Mouse (Mus musculus) layer of hippocampus, postnatal 25 days (tissue): ENCODE measurements around the gene Mmp25. TPM values are rescaled to one million over a fixed set of nuclear protein-coding genes. Genes with fewer than 3 reads are reported as not detected.
"Not testable (repeated sequence)": the region's sequence is repeated elsewhere in the genome, so short reads cannot be mapped to it uniquely, and the experiment has no call there.

Experiments
- DNase-seq, 2 experiments: peaks; one replicate each; pipeline ENCODE4 v3.0.0; 2022; ENCODE audit warnings: mixed read lengths in 2 of 2, low spot score in 1 of 2; ENCODE audit errors: extremely low spot score in 1 of 2
- total RNA-seq, 2 experiments: library from RNA; stranded (reverse); gene quantifications; 2 replicates each; pipeline ENCODE4 v1.2.3; 2021

The Mmp25 gene
- total RNA-seq, 2 experiments from 2014 or later = 0.19 to 0.22 TPM

DNA sequence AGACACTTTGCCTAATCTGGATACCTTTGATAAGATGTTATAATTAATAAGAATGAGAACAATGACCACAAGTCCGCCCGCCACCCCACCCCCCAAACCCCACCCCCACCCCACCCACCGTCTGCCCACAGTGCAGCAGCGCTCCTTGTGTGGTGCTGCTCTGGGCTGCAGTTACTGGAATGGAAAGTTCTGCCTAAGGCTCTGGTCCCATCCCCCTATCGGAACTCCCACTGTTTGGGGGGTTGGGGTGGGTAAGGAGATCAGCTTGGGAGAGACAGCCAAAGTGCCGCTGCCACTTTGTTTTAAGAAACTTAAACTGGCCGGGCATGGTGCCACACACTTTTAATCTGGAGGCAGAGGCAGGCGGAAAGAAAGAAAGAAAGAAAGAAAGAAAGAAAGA, 42.0 kb downstream of the Mmp25 start:
- DNase-seq = no peak

DNA sequence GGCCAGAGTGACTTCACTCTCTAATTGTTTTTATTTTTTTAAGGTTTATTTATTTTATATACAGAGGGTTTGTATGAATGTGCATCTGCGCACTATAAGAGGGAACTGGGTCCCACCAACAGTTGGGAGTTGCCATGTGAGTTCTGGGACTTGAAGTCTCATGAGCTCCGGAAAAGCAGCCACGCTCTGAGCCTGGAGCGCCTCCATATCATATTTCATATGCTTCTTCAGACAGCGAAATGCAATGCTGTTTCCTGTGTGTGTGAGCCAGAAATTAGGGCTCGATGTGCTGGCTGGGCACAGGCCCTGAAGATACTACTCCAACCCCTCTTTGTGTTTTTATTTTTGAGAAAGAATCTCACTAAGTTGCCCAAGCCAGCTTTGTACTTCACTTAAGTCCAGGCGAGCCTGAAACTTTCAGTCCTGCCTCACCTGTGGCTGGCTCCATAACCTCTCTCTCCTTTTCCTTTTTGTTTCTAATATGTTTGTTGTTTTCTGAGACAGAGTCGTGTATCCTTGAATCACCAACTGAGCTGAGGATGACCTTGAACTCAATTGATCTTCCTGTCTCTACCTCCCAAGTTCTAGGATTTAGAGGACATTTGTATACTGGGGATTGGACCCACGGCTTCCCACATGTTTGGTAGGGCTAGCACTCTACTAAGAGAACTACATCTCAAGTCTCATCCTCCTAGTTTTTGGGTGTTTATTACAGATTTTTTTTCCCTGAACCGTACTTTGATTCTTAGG, 43.1 kb downstream of the Mmp25 start:
- DNase-seq = no peak

DNA sequence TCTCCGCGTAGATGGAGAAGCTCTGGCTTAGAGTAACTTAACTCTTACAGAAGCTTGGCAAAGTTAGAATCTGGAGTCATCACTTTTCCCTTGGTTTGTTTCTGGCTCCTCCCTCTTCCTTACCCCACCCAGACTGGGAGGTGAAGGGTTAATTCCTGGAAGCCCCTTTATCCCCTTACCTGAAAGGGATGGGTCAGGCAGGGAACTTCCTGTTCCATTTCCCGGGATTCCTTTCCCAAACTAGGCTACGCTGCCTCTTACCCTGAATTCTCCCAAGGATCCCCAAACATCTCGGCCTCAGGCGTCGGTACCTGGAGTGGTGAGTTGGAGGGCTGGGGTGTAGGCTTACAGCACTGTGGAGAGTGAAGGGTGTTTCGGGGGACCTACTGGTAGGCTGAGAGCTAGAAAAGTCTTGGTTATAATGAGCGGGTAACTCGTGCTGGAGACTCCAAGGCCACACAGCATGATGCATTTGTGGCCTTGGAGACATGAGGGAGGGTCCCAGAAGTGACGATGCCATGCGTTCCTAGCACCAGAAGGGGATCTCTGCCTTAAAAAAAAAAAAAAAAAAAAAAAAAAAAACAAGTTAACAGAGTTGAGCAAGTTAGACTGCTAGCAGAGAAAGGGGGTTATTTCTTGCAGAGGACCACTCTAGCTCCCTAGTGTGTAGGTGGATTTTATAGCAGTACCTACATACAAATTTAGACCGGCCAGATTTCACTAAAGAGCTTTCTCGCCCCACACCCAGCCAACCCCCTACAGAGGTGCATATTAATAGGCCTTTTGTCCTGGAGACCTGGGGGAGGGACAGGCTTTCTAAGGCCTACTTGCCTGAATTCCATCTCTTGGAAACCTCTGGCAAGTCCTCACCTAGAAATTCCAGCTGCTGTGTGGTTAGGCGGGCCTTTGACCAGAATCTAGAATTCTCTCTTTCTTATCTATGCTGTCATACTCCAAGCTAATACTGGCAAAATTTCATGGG, 44.1 kb downstream of the Mmp25 start, which contains the start of gene Zscan10:
Zscan10 (plus strand) TSS at position 216 of the 982 bp plus-strand sequence.
- DNase-seq = no peak

DNA sequence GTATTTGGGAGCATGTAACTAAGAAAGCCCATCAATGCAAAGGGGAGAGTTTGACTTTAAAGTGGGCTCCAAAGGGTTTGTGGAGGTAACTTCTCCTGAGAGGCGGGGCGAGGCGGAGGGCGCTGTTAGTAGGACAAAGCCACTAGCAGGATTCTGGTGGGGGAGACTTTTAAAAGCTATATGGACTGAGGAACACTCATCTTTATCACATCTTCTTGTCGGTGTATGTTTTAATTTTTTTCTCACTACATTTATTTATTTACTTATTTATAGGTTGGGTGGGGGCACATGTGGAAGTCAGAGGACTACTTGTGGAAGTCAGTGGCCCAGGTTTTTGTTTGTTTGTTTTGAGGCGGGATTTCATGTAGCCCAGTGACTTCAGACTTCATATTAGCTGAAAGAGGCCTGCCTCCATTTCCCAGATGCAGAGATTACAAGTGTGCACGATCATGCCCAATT, 45.4 kb downstream of the Mmp25 start:
- DNase-seq = no peak

DNA sequence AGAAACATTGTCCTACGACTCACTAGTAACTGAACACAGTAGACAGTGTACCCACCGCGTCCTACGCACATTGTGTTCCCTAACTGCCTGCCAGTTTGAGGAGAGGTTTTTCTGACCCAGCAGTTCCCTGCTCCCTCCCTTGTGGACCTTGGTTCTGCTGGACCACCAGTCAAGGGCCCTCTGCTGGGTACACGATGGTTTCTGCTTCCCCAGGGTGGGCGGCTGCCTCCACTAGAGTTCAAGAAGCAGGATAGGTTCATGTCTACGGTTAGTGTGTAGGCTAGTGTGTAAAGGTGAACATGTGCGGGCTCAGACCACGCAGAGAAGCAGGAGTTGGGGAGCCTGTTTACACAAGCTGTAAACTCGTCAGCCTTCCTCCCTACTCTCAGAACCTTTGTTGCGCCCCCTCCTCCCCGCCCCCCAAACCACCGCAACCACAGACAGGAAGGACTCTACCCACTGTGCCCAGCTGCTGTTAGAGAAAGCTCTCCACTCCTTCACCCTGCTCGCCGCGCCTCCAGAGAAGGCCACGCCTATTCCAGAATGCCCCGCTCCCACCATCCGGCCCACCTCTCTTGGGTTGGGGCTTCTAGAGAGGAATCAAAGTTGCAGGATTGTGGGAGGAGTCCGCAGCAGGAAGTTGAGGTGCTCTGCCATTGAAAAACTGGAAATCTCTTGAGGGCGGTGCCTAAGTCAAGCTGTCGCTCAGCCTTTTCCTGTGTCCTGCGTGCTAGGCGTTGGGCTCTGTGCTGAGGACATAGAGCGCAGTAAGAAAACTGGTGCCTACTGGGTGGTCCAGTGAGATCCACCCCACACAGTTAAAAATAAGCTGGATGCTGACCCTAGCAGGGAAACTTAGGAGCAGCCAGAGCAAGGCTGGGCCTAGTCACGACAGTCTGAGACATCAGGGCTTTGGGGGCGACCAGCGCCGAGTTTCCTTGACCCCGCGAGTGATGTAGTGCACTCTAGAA, 46.2 kb downstream of the Mmp25 start, which contains the start of gene Zfp13:
Zfp13 (minus strand) TSS at position 906 of the 971 bp plus-strand sequence.
- peak; percentile 48 to 51 for DNase-seq

DNA sequence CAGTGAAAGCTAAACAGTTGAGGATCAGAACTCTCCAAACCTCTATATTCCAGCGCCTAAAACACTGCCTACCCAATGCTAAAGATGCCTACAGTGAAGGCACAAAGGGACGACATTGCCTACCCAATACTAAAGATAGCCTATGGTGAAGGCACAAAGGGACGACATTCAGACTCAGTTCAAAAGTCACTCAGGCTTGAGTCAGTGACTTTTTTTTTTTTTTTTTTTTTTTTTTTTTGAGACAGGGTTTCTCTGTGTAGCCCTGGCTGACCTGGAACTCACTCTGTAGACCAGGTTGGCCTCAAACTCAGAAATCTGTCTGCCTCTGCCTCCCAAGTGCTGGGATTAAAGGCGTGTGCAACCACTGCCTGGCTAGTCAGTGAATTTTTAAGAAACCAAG, 49.9 kb downstream of the Mmp25 start:
- DNase-seq = not testable (repeated sequence)

DNA sequence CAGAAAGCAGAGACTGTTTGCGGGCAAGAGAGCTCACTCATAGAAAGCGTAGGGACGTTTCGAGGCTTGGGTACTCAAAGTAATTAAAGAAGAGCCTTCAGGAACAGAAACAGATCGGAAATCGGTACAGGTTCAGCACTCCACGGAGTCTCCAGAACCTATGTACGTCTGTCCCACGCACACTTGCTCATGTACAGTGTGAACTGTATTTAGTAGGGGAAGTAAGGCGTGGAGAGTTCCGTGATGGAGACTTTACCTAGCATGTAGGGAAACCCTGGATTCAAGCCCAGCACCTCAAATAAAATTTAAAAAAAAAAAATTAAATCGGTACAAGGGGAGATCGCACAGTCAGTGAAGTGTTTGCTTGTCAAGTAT, 52.2 kb downstream of the Mmp25 start:
- no peak for DNase-seq

DNA sequence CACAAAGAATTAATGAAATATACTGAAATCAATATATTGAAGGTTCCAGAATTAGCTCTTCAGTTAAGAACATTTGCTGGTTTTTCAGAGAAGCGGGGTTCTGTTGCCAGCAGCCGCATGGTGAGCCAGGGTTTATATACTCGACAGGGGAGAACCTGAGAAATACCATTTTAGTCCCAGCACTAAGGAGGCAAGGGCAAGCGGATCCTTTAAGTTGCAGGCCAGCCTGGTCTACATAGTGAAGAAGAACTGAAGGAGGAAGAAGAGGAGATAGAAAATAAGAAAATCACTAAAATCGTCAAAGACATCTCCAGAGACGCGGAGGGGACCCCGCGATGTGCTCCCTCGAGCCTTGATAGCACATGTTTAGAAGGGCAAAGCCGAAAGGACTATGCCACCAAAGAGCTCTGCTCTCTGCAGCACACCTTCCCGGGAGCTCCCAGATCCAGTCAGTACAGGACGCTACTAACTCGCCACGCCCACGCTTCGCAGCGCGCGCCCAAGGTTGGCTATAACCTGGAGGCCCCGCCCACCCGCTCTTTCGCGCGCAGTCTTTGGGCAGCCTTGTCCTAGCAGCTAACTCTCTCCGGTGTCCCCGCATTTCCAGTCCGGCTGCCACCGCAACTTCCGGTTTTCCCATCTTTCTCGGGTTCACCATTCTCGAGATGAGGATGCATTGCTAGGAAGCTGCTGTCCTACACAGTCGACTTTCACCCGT, 52.7 kb downstream of the Mmp25 start:
- DNase-seq = peak; percentile 86 to 90

DNA sequence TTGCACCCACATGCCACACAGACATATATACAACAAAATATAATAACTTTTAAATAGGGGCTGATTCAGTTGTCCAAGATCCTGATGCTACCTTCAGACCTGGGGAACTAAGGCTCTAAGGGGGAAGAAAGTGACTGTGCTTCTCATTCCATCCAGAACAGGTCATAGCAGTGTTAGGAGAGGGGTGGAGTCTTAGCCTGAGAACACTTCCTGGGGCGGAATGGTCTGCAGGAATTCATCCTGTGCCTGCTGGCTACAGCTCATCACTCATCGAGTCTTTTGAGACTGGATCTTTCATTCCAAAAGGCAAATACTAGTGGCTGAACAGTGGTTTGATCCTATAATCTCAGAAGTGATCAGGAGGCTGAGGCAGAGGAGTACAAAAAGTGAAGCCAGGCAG, 57.8 kb downstream of the Mmp25 start:
- DNase-seq = no peak

DNA sequence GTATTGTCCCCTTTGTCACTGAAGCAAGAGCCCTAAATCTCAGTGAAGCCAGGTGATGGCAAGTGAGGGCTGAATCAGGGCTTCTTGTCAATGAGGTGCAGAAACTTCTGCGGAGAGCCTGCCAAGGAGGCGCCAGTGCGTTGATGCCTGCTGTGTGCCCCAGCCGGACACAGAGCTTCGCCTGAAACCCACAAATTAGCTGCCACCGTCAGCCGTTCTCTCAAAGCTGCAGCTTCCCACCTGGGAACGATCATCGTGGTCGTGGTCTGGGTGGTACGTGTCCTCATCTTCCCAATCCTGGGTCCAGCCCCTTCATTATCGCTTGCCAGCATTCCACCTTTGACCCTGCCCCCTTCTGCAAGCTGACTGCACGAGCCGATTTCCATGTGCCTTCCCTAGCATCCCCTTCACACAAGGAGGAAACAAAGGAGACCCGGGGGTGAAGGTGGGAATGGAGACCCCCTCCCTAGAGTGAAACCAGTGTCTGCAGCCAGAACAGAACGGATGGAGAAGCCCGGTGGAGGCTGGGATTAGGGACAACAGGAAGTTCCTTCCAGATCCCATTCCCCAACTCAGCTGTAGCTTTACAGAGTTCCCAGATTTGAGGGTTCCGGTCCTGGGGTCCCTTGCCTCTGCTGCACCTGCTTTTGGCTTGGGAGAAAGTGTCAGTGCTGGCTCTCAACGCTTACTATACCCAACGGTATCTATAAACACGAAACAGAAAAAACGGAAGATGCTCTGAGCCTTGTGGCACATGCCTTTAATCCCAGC, 59.2 kb downstream of the Mmp25 start:
- peak; percentile 54 to 64 for DNase-seq

DNA sequence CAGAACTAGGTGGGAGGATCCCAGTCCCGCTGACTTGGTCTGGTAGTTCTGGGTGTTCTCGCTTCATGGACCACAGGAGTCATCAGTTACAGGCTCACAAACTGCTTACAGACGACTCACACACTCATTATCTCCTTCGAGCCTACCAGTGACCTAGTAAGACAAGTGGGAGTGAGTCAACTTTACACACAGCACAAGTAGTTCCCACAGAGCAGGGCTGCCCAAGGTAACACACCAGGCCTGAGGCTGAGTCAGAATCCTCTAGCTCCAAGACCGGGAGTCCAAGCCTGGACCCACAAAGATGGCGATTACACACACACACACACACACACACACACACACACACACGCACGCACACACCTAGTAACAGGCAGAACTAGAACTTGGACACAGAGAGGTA, 60.3 kb downstream of the Mmp25 start:
- DNase-seq = no peak

Other genes with a start within 250 kb of the Mmp25 start
- gene Vmn2r117, start 165.6 kb downstream of the Mmp25 start, total RNA-seq = not detected
- gene Zfp213, start 81.0 kb downstream of the Mmp25 start, total RNA-seq = 1 to 10 TPM; 5.5 to 7.6 TPM
- gene Zfp13, start 45.8 kb downstream of the Mmp25 start, total RNA-seq = 10 to 100 TPM; 30.2 to 35.1 TPM
- gene Zscan10, start 44.4 kb downstream of the Mmp25 start, total RNA-seq = not detected
- not detected for gene Bicdl2, start 15.2 kb upstream of the Mmp25 start, total RNA-seq
- gene Hcfc1r1, start 28.3 kb upstream of the Mmp25 start, total RNA-seq = 100 to 1,000 TPM; 119 to 129 TPM
- 10 to 100 TPM in 1 of 2 experiments, 1 to 10 TPM in 1; 9.0 to 10.1 TPM for gene Thoc6, start 28.6 kb upstream of the Mmp25 start, total RNA-seq
- gene Tnfrsf12a, start 32.2 kb upstream of the Mmp25 start, total RNA-seq = 1 to 10 TPM; 5.8 to 8.8 TPM
- gene Cldn6, start 34.0 kb upstream of the Mmp25 start, total RNA-seq = not detected
- not detected for gene Cldn9, start 38.7 kb upstream of the Mmp25 start, total RNA-seq
- under 1 TPM; 0.17 to 0.61 TPM for gene 1520401A03Rik, start 77.5 kb upstream of the Mmp25 start, total RNA-seq
- 1 to 10 TPM; 2.7 to 3.7 TPM for gene Pkmyt1, start 81.1 kb upstream of the Mmp25 start, total RNA-seq
- 10 to 100 TPM; 55.1 to 58.7 TPM for gene Paqr4, start 95.6 kb upstream of the Mmp25 start, total RNA-seq
- under 1 TPM; 0.28 to 0.49 TPM for gene Kremen2, start 100.6 kb upstream of the Mmp25 start, total RNA-seq
- 100 to 1,000 TPM; 263 to 298 TPM for gene Flywch1, start 126.3 kb upstream of the Mmp25 start, total RNA-seq
- 10 to 100 TPM; 11.3 to 18.4 TPM for gene Flywch2, start 140.8 kb upstream of the Mmp25 start, total RNA-seq
- 100 to 1,000 TPM; 400 to 605 TPM for gene Srrm2, start 145.3 kb upstream of the Mmp25 start, total RNA-seq
- gene Elob, start 183.9 kb upstream of the Mmp25 start, total RNA-seq = 100 to 1,000 TPM; 381 to 387 TPM
- not detected for gene Prss33, start 190.8 kb upstream of the Mmp25 start, total RNA-seq
- gene Prss32, start 198.6 kb upstream of the Mmp25 start, total RNA-seq = not detected
- gene Prss41, start 198.9 kb upstream of the Mmp25 start, total RNA-seq = 1 to 10 TPM; 1.8 to 2.0 TPM
- not detected for gene Prss21, start 222.8 kb upstream of the Mmp25 start, total RNA-seq
- gene Dcpp1, start 235.6 kb upstream of the Mmp25 start, total RNA-seq = not detected
- gene Dcpp2, start 235.6 kb upstream of the Mmp25 start, total RNA-seq = not detected